Mouse (Mus musculus) heart, postnatal 0 days (tissue): Measurements from ENCODE around the gene Unc80. TPM values are rescaled to one million over a fixed set of nuclear protein-coding genes. Genes with fewer than 3 reads are reported as not detected.

Experiments used
- ATAC-seq: fragments of 200-750 bp; cut with Nextera tagmentation; 2 replicates; pipeline ENCODE4 v1.8.0; 2017; ENCODE audit warnings: low read depth, moderate number of reproducible peaks, moderate library complexity; ENCODE audit not compliant: insufficient read depth
- DNase-seq: peaks from one replicate; pipeline ENCODE4 v3.0.0-alpha.2; 2016; ENCODE audit warnings: low spot score
- H3K27ac ChIP-seq: fragments of 300-500 bp; sonication (generic); 2 replicates; pipeline ENCODE4 v1.5.1; 2014; ENCODE audit warnings: low read depth, mild to moderate bottlenecking
- H3K27me3 ChIP-seq: fragments of 300-500 bp; sonication (generic); 2 replicates; pipeline ENCODE4 v1.6.1; 2014; ENCODE audit warnings: low read length, mixed read lengths; ENCODE audit not compliant: control insufficient read depth, insufficient read depth
- H3K36me3 ChIP-seq: fragments of 300-500 bp; sonication (generic); replicated peaks from 2 replicates; pipeline ENCODE4 v1.6.1; 2014; ENCODE audit warnings: low read length, mixed read lengths; ENCODE audit not compliant: control insufficient read depth, insufficient read depth
- H3K4me1 ChIP-seq: fragments of 300-500 bp; sonication (generic); 2 replicates; pipeline ENCODE4 v1.6.1; 2014; ENCODE audit warnings: antibody characterized with exemption; ENCODE audit not compliant: control insufficient read depth, insufficient read depth
- H3K4me2 ChIP-seq: fragments of 300-500 bp; sonication (generic); 2 replicates; pipeline ENCODE4 v1.6.1; 2014; ENCODE audit warnings: low read depth, mild to moderate bottlenecking, low read length, moderate library complexity
- H3K4me3 ChIP-seq: fragments of 300-500 bp; sonication (generic); 2 replicates; pipeline ENCODE4 v1.5.1; 2014; ENCODE audit warnings: low read depth, low read length
- H3K9ac ChIP-seq: fragments of 300-500 bp; sonication (generic); replicated peaks from 2 replicates; pipeline ENCODE4 v1.6.1; 2014; ENCODE audit warnings: low read depth, low read length, mixed read lengths
- H3K9me3 ChIP-seq: fragments of 300-500 bp; sonication (generic); replicated peaks from 2 replicates; pipeline ENCODE4 v1.6.1; 2016; ENCODE audit warnings: low read length; ENCODE audit not compliant: control insufficient read depth
- CTCF ChIP-seq: IDR thresholded peaks from 2 replicates; pipeline ENCODE4 v1.5.1; 2016; ENCODE audit warnings: antibody characterized with exemption, control low read depth, low read depth
- EP300 ChIP-seq: IDR thresholded peaks from 2 replicates; pipeline ENCODE4 v1.6.1; 2016; ENCODE audit warnings: antibody characterized with exemption, low read depth
- WGBS: fragments of 180-500 bp; shearing (Covaris S2); extraction: QIAGEN DNeasy Blood & Tissue Kit; methylation state at CpG from one replicate; pipeline ENCODE4 v1.1.7; 2014; 5-methylcytosine and 5-hydroxymethylcytosine counted together
- polyA plus RNA-seq: library from polyadenylated mRNA; unstranded; fragments of >200 nt; fragmentation: Nextera tagmentation; extraction: Ambion mirVana; gene quantifications from 2 replicates; pipeline ENCODE4 v1.2.1, GENCODE M21; 2015
- total RNA-seq: library from RNA; depleted of rRNA; stranded (reverse); fragments of >200 nt; gene quantifications from 2 replicates; pipeline ENCODE4 v1.2.3, GENCODE M21; 2014; ENCODE audit warnings: low replicate concordance

Gene Unc80
- total and polyA plus RNA-seq, 2 experiments from 2014 or later, result 0.04 TPM

DNA sequence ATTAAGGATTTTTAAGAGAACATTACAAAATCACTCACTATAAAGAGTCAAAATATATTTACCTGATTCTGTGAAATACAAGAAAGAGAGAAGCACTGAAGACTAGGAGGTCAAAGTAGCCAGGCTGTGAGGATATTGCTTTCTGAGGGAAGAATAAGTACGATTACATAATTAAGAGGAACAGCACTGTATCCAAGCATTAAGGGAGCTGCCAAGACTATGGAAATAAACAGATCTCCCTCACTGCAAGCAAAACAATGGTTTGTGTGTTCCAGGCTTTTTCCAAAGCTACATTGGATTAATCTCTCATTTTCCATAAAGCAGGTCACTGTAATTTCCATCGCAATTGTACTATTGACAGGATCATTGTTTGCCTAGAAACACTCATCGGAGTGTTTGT lies 14.6 kb downstream of the Unc80 start:
- no peak overlapping the region for H3K4me2 ChIP-seq
- H3K4me3 ChIP-seq, result no peak overlapping the region
- ATAC-seq, result no peak
- H3K36me3 ChIP-seq, result no peaks in the 10 kb centered on the region
- H3K27me3 ChIP-seq, result no peaks in the 10 kb centered on the region
- no peak for DNase-seq
- H3K9me3 ChIP-seq, result no peaks in the 10 kb centered on the region
- 76% methylated on average over 3 of the region's 3 CpGs for WGBS
- no peak overlapping the region for H3K27ac ChIP-seq
- H3K9ac ChIP-seq, result no peak overlapping the region
- H3K4me1 ChIP-seq, result no peaks in the 10 kb centered on the region
- no peak for TF ChIP-seq CTCF
- no peak for TF ChIP-seq EP300

- DNase-seq (no peak), ATAC-seq (no peak)
- Histone ChIP-seq H3K4me2 (no peak overlapping the region), H3K27me3 (no peaks in the 10 kb centered on the region), H3K9me3 (no peaks in the 10 kb centered on the region), H3K9ac (no peak overlapping the region), H3K27ac (no peak overlapping the region), H3K4me1 (no peaks in the 10 kb centered on the region), H3K4me3 (no peak overlapping the region), H3K36me3 (no peaks in the 10 kb centered on the region)
- 77% methylated on average over 6 of the region's 6 CpGs for WGBS
- TF ChIP-seq EP300 (no peak), CTCF (no peak)
Observed at GRCm38 (mm10) chr1:66493064-66493463, 24.9 kb downstream of the Unc80 start.

GRCm38 (mm10) chr1:66495310-66496012 lies 27.3 kb downstream of the Unc80 start:
- 70% methylated on average over 3 of the region's 3 CpGs for WGBS
- no peak for ATAC-seq
- no peaks in the 10 kb centered on the region for H3K27me3 ChIP-seq

DNA sequence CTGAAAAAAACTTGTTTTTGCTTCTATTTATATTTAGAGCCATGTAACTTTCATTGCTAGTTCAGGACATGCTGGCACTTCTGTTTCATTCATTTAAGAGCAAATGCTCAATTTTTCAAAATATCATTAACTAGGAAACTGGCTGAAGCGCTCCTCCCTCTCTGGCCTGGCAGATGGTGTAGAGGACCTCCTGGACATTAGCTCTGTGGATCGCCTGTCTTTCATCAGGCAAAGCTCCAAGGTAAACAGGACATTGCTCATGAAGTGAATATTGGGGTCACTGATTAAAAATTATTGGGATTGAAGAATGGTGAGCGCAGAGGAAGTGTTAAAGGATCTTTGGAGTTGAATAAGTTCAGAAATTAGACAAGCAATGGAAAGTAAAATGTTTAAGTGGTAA lies 82.6 kb downstream of the Unc80 start:
- 0 out of 2 replicates have a peak, but pooled peaks cover 4% of the 10 kb centered on the region for H3K9me3 ChIP-seq
- H3K27ac ChIP-seq, result no peak overlapping the region
- H3K4me2 ChIP-seq, result no peak overlapping the region
- WGBS, result 63% methylated on average over 3 of the region's 3 CpGs
- no peaks in the 10 kb centered on the region for H3K4me1 ChIP-seq
- H3K27me3 ChIP-seq, result no peaks in the 10 kb centered on the region
- TF ChIP-seq EP300 (no peak), CTCF (no peak)
- H3K36me3 ChIP-seq, result no peaks in the 10 kb centered on the region
- no peak for DNase-seq
- H3K9ac ChIP-seq, result no peak overlapping the region
- H3K4me3 ChIP-seq, result no peak overlapping the region
- ATAC-seq, result no peak

More at GRCm38 (mm10) chr1:66495310-66496012, 27.3 kb downstream of the Unc80 start:
- Histone ChIP-seq H3K27ac (no peak overlapping the region), H3K36me3 (no peaks in the 10 kb centered on the region), H3K4me1 (no peaks in the 10 kb centered on the region), H3K4me3 (no peak overlapping the region), H3K4me2 (no peak overlapping the region), H3K9ac (no peak overlapping the region), H3K9me3 (no peaks in the 10 kb centered on the region)
- no peak for DNase-seq
- TF ChIP-seq CTCF, result no peak
- TF ChIP-seq EP300, result no peak

DNA sequence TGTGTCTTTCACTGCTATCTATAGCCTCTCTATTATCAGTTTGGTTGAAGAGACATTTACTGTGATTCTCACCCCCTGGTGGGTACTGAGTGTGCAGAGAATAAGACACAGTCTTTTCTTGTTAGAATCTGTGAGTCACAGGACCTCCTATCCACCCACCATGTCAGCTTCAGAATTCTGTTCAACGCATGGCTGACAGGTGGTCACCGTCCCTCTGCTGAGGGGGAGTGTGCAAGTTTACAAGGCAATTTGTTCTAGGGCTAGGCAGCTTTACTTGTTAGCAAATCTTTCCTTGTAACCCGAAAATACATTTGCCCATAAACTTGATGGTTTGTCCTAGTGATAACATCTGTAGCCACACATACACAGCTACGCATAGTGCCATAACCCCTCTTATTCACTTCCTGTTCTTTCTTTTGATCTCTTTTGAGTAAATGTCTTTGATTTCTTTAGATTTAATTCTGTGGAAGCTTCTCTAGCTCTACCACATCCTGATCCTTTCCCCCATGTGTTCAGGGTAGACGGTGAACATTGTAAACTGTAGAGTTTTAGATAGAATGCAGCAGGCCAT lies 84.3 kb downstream of the Unc80 start:
- H3K9me3 ChIP-seq, result 0 out of 2 replicates have a peak, but pooled peaks cover 4% of the 10 kb centered on the region
- H3K9ac ChIP-seq, result no peak overlapping the region
- 74% methylated on average over 5 of the region's 5 CpGs for WGBS
- no peaks in the 10 kb centered on the region for H3K36me3 ChIP-seq
- H3K27ac ChIP-seq, result no peak overlapping the region
- no peaks in the 10 kb centered on the region for H3K27me3 ChIP-seq
- no peak overlapping the region for H3K4me3 ChIP-seq
- DNase-seq, result no peak
- no peak overlapping the region for H3K4me2 ChIP-seq
- ATAC-seq, result no peak
- H3K4me1 ChIP-seq, result no peaks in the 10 kb centered on the region
- TF ChIP-seq EP300, result no peak
- TF ChIP-seq CTCF, result no peak
